Mouse (Mus musculus) testis, postnatal 14 days (tissue): ENCODE measurements at regions not wholly inside any gene's neighbourhood (a gene's known extent, or its start where the extent isn't known, plus 50 kb on each side); places are given as distances from the start of the nearest gene placed in this dataset.

Experiments used
- DNase-seq: peaks from one replicate; pipeline ENCODE4 v3.0.0; 2021; ENCODE audit warnings: low spot score

GRCm38 (mm10) chr1:133549816-133550215, 60.3 kb downstream of the Snrpe start:
- DNase-seq = no peak

- no peak for DNase-seq
These were observed 61.1 kb downstream of the Snrpe start for GRCm38 (mm10) chr1:133548971-133549370.

- no peak for DNase-seq
These were observed 62.5 kb downstream of the Snrpe start for GRCm38 (mm10) chr1:133547541-133547940.

GRCm38 (mm10) chr1:133544996-133545395, 65.1 kb downstream of the Snrpe start:
- DNase-seq = no peak

GRCm38 (mm10) chr1:133543751-133544150, 66.3 kb downstream of the Snrpe start:
- no peak for DNase-seq

- DNase-seq = no peak
These were observed 67.9 kb downstream of the Snrpe start for GRCm38 (mm10) chr1:133541996-133542775.

GRCm38 (mm10) chr1:133530698-133531097, 79.4 kb downstream of the Snrpe start:
- DNase-seq = no peak

GRCm38 (mm10) chr1:133529817-133530216, 80.3 kb downstream of the Snrpe start:
- DNase-seq = no peak

- no peak for DNase-seq
These were observed 82.3 kb downstream of the Snrpe start for GRCm38 (mm10) chr1:133527651-133528385.

GRCm38 (mm10) chr1:133522825-133523224, 87.3 kb downstream of the Snrpe start:
- no peak for DNase-seq

GRCm38 (mm10) chr1:133520652-133521051, 89.4 kb downstream of the Snrpe start:
- no peak for DNase-seq

GRCm38 (mm10) chr1:133517020-133517419, 92.8 kb upstream of the Sox13 start:
- DNase-seq = no peak

GRCm38 (mm10) chr1:133504116-133504515, 79.9 kb upstream of the Sox13 start:
- no peak for DNase-seq

GRCm38 (mm10) chr1:133503336-133503735, 79.2 kb upstream of the Sox13 start:
- no peak for DNase-seq

GRCm38 (mm10) chr1:133501016-133501415, 76.8 kb upstream of the Sox13 start:
- no peak for DNase-seq

- DNase-seq = peak; percentile 28
These were observed 69.0 kb upstream of the Sox13 start for GRCm38 (mm10) chr1:133492986-133493741.

- peak; percentile 70 for DNase-seq
These were observed 68.3 kb upstream of the Sox13 start for GRCm38 (mm10) chr1:133492291-133492985.

- DNase-seq = no peak
These were observed 67.7 kb upstream of the Sox13 start for GRCm38 (mm10) chr1:133491857-133492290.

- DNase-seq = no peak
These were observed 63.2 kb upstream of the Sox13 start for GRCm38 (mm10) chr1:133487171-133487901.

GRCm38 (mm10) chr1:133486370-133486769, 62.2 kb upstream of the Sox13 start:
- no peak for DNase-seq

- DNase-seq = no peak
These were observed 58.7 kb upstream of the Sox13 start for GRCm38 (mm10) chr1:133482891-133483290.
